Mouse (Mus musculus): ENCODE results near the gene Sh2d1b1.

GRCm38 (mm10) chr1:170302456-170302855 is 25.3 kb downstream of the Sh2d1b1 start:
- no peak for TF ChIP-seq CTCF (IDR thresholded peaks at IDR 0.05; ENCODE audit: low read depth)
- no peak for TF ChIP-seq EP300 (optimal IDR thresholded peaks at IDR 0.05)
